Mouse (Mus musculus): ENCODE measurements around the gene Mogat1. TPM values are rescaled to one million over a fixed set of nuclear protein-coding genes. Genes with fewer than 3 reads are reported as not detected.
A peak's percentile ranks its signal among the peaks of the same experiment; 100 is the strongest.
"Not testable (repeated sequence)": the region's sequence is repeated elsewhere in the genome, so short reads cannot be mapped to it uniquely, and the experiment has no call there.

Mogat1 gene
- not detected in 2 replicates for polyA plus RNA-seq (2016; fragmentation: Nextera tagmentation; extraction: Ambion mirVana)

DNA sequence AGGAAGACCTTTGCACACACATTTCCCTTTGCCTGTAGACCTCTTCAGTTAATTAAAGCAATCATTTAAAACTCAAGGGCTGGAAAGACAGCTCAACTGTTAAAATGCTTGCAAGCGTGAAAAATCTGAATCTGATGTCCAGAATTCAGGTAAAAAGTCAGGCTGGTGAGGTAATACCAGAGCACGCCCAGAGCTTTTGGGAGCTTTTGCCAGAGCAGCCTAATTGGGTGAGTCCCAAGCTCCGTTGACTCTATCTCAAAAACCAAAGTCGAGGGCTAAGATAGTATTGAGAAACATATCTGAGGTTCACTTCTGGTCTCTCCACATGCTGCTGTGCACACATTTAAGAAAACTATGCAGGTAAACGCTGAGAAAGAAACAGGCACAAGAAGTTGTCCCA is at the start of gene Mogat1:
Mogat1 (plus strand) TSS at position 130 of the 400 bp plus-strand sequence.
- Histone ChIP-seq H3K4me2 (replicated peaks) (peak within 1 kb of the TSS; percentile 56), H3K27ac (replicated peaks) (no peak within 1 kb of the TSS), H3K36me3 (no peaks in the 10 kb centered on the region), H3K4me3 (peak within 1 kb of the TSS; percentile 37), H3K27me3 (peaks cover 4% of the 10 kb centered on the region; the same call in 1 of the 2 replicates), H3K9ac (replicated peaks) (peak within 1 kb of the TSS; percentile 31; the same call in 1 of the 2 replicates), H3K4me1 (0 out of 2 replicates have a peak, but pooled peaks cover 4% of the 10 kb centered on the region), H3K9me3 (no peaks in the 10 kb centered on the region)
- WGBS: 71% methylated on average over 5 of the region's 5 CpGs
- no peak for ATAC-seq (ENCODE audit: low FRiP score, low read depth)

DNA sequence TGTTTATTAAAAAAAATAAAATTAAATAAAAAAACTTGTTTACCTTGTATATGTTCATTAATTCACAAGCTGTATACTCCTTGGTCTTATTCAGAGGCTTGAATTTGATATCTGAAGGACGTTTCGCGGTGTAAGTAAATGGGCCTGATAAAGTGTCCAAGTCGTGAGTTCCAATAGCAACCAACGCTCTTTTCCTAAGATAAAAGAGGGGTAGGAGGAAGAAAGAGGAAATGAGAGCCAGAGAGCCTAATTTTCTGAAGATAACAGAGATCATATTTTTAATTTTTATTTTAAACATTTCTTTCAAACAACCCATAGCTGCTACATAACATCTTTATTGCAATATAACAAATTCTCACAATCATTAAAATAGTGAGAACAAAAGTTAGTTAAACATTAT is 38.4 kb upstream of the Mogat1 start:
- Histone ChIP-seq H3K4me2 (replicated peaks) (no peak overlapping the region), H3K36me3 (peaks cover 54% of the 10 kb centered on the region), H3K9ac (replicated peaks) (no peak overlapping the region), H3K27ac (replicated peaks) (no peak overlapping the region), H3K4me3 (no peak overlapping the region), H3K9me3 (no peaks in the 10 kb centered on the region), H3K4me1 (no peaks in the 10 kb centered on the region), H3K27me3 (no peaks in the 10 kb centered on the region)
- 92% methylated on average over 5 of the region's 5 CpGs for WGBS
- no peak for ATAC-seq (ENCODE audit: low FRiP score, low read depth)

DNA sequence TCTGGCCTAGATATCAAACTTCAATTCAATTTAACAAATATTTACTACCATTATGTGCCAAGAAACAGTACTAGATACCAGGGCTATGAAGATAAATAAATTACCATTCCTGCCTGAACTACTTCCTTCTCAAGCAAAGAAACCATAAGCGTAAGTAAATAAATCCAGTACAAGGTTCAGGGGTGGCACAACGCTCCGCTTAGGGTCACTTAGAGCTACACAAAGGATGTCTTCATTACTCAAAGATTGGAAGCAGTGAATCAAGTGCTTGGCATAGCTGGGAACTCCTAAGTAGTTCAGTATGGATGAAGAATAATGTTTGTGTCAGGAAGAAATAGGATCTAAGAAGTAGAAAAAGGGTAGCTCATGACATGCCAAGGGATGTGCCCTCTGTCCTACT is 27.4 kb upstream of the Mogat1 start:
- no peaks in the 10 kb centered on the region for H3K9me3 ChIP-seq
- ATAC-seq (ENCODE audit: low FRiP score, low read depth): no peak
- H3K27me3 ChIP-seq: no peaks in the 10 kb centered on the region
- H3K4me1 ChIP-seq: peaks cover 21% of the 10 kb centered on the region
- H3K27ac ChIP-seq (replicated peaks): no peak overlapping the region
- 99% methylated on average over 3 of the region's 3 CpGs for WGBS
- peaks cover 17% of the 10 kb centered on the region; the same call in 1 of the 2 replicates for H3K36me3 ChIP-seq
- no peak overlapping the region for H3K4me3 ChIP-seq
- H3K4me2 ChIP-seq (replicated peaks): no peak overlapping the region
- no peak overlapping the region for H3K9ac ChIP-seq (replicated peaks)

DNA sequence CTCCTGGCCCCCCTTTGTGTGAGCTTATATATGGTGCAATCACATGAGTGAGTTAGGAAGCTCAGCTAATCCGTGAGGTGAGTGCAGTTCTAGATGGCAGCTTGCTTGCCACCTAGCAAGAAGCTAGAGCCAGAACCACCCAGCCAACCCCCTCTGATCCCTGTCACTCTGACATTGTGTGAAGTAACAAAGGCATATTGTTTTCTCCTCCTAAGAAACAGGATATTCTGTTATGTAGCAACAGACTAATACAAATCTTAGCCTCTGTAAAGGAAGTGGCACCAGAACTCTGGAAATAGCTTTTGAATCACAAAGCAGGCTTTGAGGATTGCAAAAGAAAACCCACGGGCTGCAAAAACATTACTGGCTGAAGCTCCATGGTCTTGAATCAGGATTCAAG is 26.4 kb upstream of the Mogat1 start:
- Histone ChIP-seq H3K36me3 (peaks cover 12% of the 10 kb centered on the region; the same call in 1 of the 2 replicates), H3K9me3 (no peaks in the 10 kb centered on the region)

DNA sequence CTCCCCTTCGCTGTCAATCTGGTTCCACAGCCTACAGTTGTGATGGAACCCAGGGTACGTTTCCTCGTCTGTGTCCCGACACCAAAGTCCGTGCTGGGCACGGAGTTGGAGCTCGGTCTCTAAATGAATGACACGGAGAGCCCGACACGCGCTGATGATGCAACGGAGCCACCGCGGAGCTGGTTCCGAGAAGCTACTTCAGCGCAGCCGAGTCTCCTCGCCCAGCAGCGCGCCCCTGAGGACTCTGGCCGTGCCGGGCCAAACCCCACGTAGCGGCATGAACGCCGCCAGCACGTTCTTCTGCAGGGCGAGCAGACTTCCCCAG is 22.4 kb upstream of the Mogat1 start:
- peak overlapping the region; percentile 81 for H3K4me3 ChIP-seq
- H3K9ac ChIP-seq (replicated peaks): peak overlapping the region; percentile 68
- peaks cover 26% of the 10 kb centered on the region for H3K4me1 ChIP-seq
- peak; percentile 56; the same call in 1 of the 2 replicates for ATAC-seq (ENCODE audit: low FRiP score, low read depth)
- peak overlapping the region; percentile 86 for H3K4me2 ChIP-seq (replicated peaks)
- 0 out of 2 replicates have a peak, but pooled peaks cover 5% of the 10 kb centered on the region for H3K36me3 ChIP-seq
- no peaks in the 10 kb centered on the region for H3K9me3 ChIP-seq
- WGBS: under 1% methylated on average over 28 of the region's 28 CpGs
- H3K27me3 ChIP-seq: 0 out of 2 replicates have a peak, but pooled peaks cover 5% of the 10 kb centered on the region
- H3K27ac ChIP-seq (replicated peaks): peak overlapping the region; percentile 49; the same call in 1 of the 2 replicates

More for the DNA sequence above, 26.4 kb upstream of the Mogat1 start:
- Histone ChIP-seq H3K27me3 (no peaks in the 10 kb centered on the region), H3K4me3 (no peak overlapping the region), H3K4me2 (replicated peaks) (no peak overlapping the region), H3K27ac (replicated peaks) (no peak overlapping the region), H3K9ac (replicated peaks) (no peak overlapping the region), H3K4me1 (peaks cover 22% of the 10 kb centered on the region)
- ATAC-seq (ENCODE audit: low FRiP score, low read depth): no peak
- 48% methylated on average over 2 of the region's 2 CpGs for WGBS

DNA sequence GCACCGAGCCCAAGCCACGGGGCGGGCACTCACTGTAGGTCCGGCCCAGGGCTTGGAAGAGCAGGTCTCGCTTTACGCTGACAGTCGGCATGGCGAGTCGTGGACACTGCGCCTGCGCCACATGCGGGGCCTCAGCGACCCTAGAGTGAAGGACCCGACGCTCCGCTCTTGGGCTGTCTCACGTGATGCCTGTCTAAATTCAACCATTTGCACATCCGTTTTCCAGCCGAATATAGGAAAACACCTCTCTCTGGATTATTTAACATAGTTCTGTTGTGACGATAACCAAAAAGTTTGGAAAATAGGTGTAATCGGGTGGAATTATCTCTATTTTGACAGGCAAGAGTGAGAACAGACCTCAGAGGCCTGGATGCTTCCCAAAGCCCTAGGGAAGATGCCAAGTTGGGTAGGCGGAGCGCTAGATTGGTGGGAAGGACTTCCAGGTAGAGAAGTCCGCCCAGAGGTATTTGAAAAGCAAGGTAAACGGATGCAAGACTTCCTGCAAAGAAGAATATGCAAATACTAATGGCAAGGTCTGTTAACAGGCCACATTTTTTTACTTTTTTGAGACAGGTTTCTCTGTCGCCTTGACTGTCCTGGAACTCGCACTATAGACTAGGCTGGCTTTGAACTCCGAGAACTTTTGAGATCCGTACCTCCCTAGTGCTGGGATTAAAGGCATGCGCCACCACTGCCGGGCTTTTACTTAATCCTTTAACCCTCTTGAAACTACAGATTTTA is 21.9 kb upstream of the Mogat1 start, which contains the start of gene Farsb:
Farsb (minus strand) TSS at position 146 of the 741 bp plus-strand sequence.
- Histone ChIP-seq H3K4me2 (replicated peaks) (peak within 1 kb of the TSS; percentile 86), H3K9ac (replicated peaks) (peak within 1 kb of the TSS; percentile 68), H3K4me1 (peaks cover 26% of the 10 kb centered on the region), H3K9me3 (no peaks in the 10 kb centered on the region), H3K4me3 (peak within 1 kb of the TSS; percentile 81), H3K27me3 (0 out of 2 replicates have a peak, but pooled peaks cover 5% of the 10 kb centered on the region), H3K36me3 (0 out of 2 replicates have a peak, but pooled peaks cover 5% of the 10 kb centered on the region), H3K27ac (replicated peaks) (peak within 1 kb of the TSS; percentile 49; the same call in 1 of the 2 replicates)
- under 1% methylated on average over 31 of the region's 31 CpGs for WGBS
- peak; percentile 97 for ATAC-seq (ENCODE audit: low FRiP score, low read depth)

DNA sequence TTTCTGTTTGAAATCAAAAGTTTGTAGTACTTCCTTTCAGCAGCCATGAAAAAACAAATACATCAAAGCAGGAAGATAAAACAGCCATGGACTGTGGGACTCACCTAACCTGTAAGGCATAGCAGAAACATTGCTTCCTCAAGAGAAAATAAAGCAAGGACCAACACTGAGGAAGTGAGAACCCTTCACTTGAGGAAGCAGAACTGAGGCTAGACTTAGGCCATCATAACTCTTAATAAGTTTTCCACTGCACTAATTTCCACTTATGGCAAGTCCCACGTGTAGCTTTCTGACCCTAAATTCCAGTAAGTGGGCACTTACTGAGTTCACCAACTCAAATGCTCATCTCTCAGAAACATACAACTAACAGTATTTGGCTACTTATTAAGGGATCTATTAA is 20.6 kb upstream of the Mogat1 start:
- peaks cover 23% of the 10 kb centered on the region for H3K4me1 ChIP-seq
- H3K27ac ChIP-seq (replicated peaks): no peak overlapping the region
- no peak overlapping the region for H3K4me2 ChIP-seq (replicated peaks)
- ATAC-seq (ENCODE audit: low FRiP score, low read depth): no peak
- WGBS: 69% methylated on average over 1 of the region's 1 CpGs
- no peaks in the 10 kb centered on the region for H3K9me3 ChIP-seq
- H3K27me3 ChIP-seq: 0 out of 2 replicates have a peak, but pooled peaks cover 5% of the 10 kb centered on the region
- 0 out of 2 replicates have a peak overlapping the region, but pooled peaks have one; percentile 68 for H3K9ac ChIP-seq (replicated peaks)
- H3K36me3 ChIP-seq: no peaks in the 10 kb centered on the region
- H3K4me3 ChIP-seq: no peak overlapping the region

DNA sequence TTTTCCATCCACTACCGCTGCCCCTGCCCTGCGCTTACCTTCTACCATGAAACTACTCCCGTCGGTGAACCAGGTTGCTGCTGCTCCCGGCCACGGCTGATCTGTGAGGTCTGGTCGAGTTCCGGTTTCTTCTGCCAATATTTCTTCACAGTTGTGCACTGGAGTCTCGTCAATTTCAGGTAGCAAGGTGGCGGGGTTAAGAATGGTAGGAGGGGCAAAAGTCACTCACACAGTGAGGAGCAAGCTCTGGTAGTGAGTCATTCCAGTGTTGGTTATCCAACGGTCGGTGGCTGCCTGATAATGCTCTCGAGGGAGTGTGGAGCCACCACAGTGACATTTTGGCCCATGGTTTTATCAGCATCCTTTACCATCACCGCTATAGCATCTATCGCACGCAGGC is 9.8 kb upstream of the Mogat1 start:
- H3K4me1 ChIP-seq: no peaks in the 10 kb centered on the region
- WGBS: 92% methylated on average over 16 of the region's 16 CpGs
- no peak overlapping the region for H3K4me3 ChIP-seq
- ATAC-seq (ENCODE audit: low FRiP score, low read depth): no peak
- H3K4me2 ChIP-seq (replicated peaks): no peak overlapping the region
- H3K9me3 ChIP-seq: no peaks in the 10 kb centered on the region
- no peaks in the 10 kb centered on the region for H3K27me3 ChIP-seq
- H3K36me3 ChIP-seq: no peaks in the 10 kb centered on the region
- H3K27ac ChIP-seq (replicated peaks): no peak overlapping the region
- H3K9ac ChIP-seq (replicated peaks): no peak overlapping the region

DNA sequence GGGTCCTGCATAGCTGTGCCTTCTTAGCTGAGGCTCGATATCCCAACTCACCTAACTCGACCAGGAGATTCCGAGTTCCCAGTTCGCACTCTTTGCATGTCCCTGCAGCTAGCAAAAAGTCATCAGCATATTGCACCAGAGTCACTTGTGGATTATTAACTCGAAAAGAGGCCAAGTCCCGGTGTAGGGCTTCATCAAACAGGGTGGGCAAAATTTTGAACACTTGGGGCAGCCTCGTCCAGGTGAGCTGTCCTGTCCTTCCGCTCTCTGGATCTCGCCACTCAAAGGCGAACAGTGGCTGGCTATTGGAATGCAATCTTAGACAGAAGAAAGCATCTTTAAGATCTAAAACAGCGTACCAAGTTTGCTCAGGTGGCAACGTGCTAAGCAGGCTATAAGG is 8.9 kb upstream of the Mogat1 start:
- 92% methylated on average over 12 of the region's 12 CpGs for whole genome bisulfite sequencing
- not testable (repeated sequence) for H3K9ac ChIP-seq (replicated peaks)

DNA sequence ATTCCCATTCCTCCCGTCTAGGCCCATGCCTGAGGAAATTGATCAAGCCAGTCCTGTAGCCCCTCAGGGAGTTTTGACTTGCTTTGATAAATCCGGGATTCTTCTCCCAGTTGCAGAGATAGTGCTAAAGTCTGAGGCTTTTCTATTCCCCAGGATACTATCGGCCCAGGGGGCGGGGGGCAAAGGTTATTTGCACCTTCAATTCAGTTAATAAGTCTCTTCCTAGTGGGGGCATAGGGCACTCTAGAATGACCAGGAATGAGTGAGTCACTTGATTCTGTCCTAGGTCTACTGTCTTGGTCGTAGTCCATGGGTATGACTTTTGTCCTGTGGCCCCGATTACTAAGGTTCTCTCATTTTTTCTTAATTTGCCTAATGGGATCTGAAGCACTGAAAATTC is 8.3 kb upstream of the Mogat1 start:
- WGBS: 95% methylated on average over 6 of the region's 6 CpGs
- no peak overlapping the region for H3K4me3 ChIP-seq
- H3K9ac ChIP-seq (replicated peaks): no peak overlapping the region
- no peak for ATAC-seq (ENCODE audit: low FRiP score, low read depth)
- H3K36me3 ChIP-seq: no peaks in the 10 kb centered on the region
- no peaks in the 10 kb centered on the region for H3K4me1 ChIP-seq
- no peak overlapping the region for H3K4me2 ChIP-seq (replicated peaks)
- H3K9me3 ChIP-seq: no peaks in the 10 kb centered on the region
- H3K27me3 ChIP-seq: no peaks in the 10 kb centered on the region
- H3K27ac ChIP-seq (replicated peaks): no peak overlapping the region

More for the DNA sequence above, 8.9 kb upstream of the Mogat1 start:
- not testable (repeated sequence) for H3K27ac ChIP-seq (replicated peaks); H3K4me2 ChIP-seq (replicated peaks); ATAC-seq (ENCODE audit: low FRiP score, low read depth); H3K4me1 ChIP-seq; H3K36me3 ChIP-seq; H3K9me3 ChIP-seq; H3K27me3 ChIP-seq; H3K4me3 ChIP-seq

DNA sequence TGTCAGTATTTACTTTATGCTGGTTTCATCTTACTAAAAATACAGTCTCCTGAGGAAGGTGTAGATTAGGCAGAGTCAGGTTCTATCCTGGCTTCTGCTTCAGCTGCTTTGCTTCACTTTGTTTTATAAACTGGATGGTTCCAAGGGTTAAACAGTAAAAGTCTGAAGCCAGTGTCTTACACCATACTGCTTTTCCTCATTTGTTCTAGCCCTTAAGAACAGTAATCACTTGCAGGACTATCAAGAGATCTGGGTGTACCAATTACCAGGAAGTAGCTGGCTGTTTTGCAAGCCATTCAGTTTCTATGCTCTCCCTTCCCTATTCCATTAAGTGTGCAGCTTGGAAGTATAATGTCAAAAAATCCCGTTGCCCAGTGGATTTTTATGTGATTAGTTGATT is 3.7 kb upstream of the Mogat1 start:
- no peaks in the 10 kb centered on the region for H3K9me3 ChIP-seq
- no peak overlapping the region for H3K27ac ChIP-seq (replicated peaks)
- 0 out of 2 replicates have a peak, but pooled peaks cover 4% of the 10 kb centered on the region for H3K4me1 ChIP-seq
- no peak overlapping the region for H3K4me3 ChIP-seq
- H3K4me2 ChIP-seq (replicated peaks): no peak overlapping the region
- no peak for ATAC-seq (ENCODE audit: low FRiP score, low read depth)
- H3K27me3 ChIP-seq: peaks cover 4% of the 10 kb centered on the region; the same call in 1 of the 2 replicates
- H3K9ac ChIP-seq (replicated peaks): no peak overlapping the region
- 50% methylated on average over 1 of the region's 1 CpGs for WGBS
- H3K36me3 ChIP-seq: no peaks in the 10 kb centered on the region

DNA sequence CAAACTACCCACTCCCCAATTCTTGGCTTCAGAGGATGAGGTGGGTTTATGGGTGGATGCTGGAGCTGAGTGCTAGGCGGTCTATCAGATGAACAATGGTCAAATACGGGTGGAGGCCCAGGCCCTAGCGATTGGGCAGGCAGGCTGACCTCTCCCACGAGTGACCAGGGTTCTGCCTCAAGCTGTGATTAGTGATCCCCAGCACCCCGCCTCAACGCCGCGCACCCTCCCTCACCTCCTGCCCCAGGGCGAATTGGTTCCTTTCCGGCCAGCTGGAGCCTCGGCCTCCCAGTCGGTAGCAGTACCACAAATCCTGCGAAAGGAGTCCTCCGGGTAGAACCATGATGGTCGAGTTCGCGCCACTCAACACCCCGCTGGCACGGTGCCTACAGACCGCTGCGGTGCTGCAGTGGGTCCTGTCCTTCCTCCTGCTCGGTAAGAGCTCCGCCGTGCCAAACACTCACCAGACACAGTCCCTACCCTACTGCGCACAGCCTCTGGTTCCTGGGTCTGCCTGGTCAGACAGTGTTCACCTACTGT is 900 bp downstream of the Mogat1 start, which contains the start of gene BC035947:
BC035947 (minus strand) TSS at position 538 of the 540 bp plus-strand sequence.
- peak within 1 kb of the TSS; percentile 56 for H3K4me2 ChIP-seq (replicated peaks)
- no peaks in the 10 kb centered on the region for H3K9me3 ChIP-seq
- peak within 1 kb of the TSS; percentile 37 for H3K4me3 ChIP-seq
- 3% methylated on average over 25 of the region's 25 CpGs for WGBS
- no peaks in the 10 kb centered on the region for H3K36me3 ChIP-seq
- no peak within 1 kb of the TSS for H3K27ac ChIP-seq (replicated peaks)
- ATAC-seq (ENCODE audit: low FRiP score, low read depth): peak; percentile 58; the same call in 1 of the 2 replicates
- peak within 1 kb of the TSS; percentile 31; the same call in 1 of the 2 replicates for H3K9ac ChIP-seq (replicated peaks)
- H3K4me1 ChIP-seq: 0 out of 2 replicates have a peak, but pooled peaks cover 4% of the 10 kb centered on the region
- H3K27me3 ChIP-seq: peaks cover 4% of the 10 kb centered on the region; the same call in 1 of the 2 replicates
